Mouse (Mus musculus) skeletal muscle tissue, adult 2 months (tissue): ENCODE measurements around the gene Agap1.
A peak's percentile ranks its signal among the peaks of the same experiment; 100 is the strongest.

Experiments
- DNase-seq: peaks from one replicate; pipeline ENCODE4 v3.0.0-alpha.2; 2012; ENCODE audit warnings: low read depth, low spot score

The Agap1 gene

DNA sequence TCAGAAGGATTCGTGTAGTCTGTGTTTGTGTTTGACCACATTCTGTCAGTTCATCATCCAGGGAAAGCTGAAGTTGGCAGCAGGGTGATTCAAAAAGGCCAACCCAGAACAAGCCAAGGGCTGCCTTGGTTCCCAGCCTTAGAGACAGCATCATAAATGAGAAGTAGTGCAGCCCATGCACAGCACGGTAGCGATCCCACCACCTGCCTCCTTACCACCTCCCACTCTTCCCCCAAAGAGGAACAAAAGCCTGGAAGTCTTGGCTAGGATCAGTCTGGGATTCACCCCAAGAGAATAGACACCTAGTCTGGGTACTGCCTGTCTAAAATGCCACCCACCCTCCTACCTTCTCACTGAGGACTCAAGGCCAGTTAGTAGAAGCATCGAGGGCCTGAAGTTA, 390.9 kb downstream of the Agap1 start:
- no peak for DNase-seq

DNA sequence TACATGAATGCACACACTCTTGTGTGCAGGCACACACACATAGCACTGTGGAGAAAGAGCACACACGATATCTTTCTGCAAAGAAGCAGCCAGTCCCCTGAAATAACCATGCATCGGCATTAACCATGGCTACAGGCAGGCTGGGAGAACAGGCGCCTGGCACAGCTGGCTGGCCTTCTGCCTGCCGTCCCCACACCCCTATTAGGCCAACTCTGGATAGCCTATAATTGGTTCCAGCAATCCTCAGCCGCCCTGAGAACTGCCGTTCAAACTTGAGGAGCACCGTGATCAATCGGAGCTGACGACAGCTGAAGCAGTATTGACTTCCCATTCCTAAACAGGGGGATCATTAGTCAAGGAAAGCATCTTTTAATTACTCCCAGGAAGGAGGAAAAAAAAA, 391.5 kb downstream of the Agap1 start:
- DNase-seq = no peak

DNA sequence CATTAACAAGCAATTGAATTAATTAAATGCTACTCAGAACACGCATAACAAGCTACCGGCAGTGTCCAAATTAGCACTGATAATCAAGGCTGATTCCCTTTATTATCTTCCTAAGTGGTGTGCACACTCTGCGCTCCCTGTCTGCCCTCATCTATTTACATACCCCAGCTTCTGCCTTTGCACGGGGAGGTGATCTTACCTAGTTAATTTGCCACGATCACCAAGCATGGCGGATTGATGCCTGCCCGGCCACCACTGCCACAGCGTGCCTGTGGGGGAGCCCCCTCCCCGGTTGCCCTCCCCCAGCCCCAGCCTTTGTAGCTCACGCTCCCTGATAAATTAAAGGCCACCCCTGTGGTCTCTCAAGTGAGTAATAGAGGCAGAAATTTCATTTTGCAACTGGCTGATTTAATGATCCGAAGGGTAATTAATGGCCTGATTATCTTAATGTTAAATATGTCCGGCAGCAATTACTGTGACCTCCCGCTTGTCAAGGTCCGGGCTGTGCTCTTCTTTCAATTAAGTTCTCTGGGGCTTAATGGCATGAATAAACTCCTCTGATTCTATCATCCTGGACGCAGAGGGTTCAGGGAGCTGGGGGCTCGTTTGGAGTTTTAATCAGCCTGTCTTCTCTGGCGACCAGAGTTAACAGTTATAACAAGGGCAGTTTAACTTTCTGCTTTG, 393.9 kb downstream of the Agap1 start:
- no peak for DNase-seq

DNA sequence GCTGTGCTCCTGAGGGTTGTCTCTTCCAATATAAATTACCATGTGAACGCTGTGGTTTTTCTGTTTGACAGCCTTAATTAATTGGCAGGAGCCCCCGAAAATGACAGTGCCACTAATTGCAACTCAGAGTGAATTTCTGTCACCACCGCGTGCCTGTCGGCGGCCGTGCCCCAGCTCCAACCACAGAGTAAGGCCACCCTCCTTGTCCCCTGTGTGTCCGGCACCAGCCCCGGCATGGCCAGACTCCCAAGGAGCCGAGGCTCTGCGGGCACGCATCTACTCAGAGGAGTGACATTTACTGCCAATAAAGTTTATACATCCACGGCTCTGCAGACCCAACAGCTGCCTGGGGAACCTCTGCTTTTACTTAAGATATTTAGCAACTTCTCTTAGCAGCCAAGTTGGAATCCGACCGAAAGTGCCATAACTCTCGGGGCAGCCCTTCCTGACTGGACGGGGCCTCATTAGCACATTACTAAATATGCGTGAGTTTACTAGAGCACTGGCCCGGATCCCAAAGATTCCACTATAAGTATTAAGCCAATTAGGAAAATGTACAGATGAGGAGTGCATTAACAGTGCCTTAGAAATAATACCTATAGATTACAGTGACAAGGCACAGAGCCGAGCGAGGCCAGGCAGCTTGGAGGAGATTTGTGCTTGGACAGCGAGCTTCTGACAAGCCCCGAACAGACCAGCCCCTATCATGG, 394.7 kb downstream of the Agap1 start:
- DNase-seq = no peak

DNA sequence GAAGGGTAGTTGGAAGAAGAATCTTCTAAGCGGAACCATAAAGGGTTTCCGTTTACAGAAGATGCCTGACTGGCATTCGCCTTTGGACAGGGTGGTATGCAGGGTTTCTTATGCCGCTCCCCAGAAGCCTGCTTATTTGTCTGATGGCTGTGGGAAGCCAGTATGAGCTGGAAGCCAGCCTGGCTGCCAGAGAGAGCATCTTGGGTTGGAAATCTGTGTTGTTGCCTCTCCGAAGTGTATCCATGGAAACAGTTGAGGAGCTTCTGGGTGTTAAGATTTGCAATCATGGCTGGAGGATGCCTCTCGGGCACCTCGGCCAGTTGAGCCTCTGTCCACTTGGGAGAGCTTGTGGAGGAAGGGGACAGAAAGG, 395.2 kb downstream of the Agap1 start:
- DNase-seq = no peak

GRCm38 (mm10) chr1:89850681-89851414, 396.2 kb downstream of the Agap1 start:
- DNase-seq = no peak

GRCm38 (mm10) chr1:89859182-89859581, 404.6 kb downstream of the Agap1 start:
- DNase-seq = no peak

- peak; percentile 58 for DNase-seq
Observed at GRCm38 (mm10) chr1:89860017-89860730, 405.6 kb downstream of the Agap1 start.

GRCm38 (mm10) chr1:89865787-89866186, 411.2 kb downstream of the Agap1 start:
- no peak for DNase-seq

DNA sequence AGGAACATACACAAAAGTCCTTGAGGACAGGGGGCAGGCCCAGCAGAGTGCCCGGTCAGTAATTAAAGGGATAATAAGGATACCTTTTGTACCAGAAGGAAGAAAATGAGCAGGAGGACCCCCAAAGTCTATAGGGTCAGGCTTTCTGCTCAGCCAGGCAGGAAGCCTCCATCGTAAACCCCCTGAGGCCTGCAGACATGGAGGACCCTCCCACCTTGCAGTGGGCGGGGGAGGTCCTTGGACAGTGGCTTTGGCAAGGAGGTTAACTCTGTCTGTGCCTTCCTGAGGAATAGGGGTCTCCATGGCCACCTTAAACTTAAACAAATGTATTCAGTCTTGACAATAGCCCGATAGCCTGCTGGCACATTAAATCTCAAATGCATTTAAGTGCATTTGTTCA, 413.2 kb downstream of the Agap1 start:
- DNase-seq = no peak

DNA sequence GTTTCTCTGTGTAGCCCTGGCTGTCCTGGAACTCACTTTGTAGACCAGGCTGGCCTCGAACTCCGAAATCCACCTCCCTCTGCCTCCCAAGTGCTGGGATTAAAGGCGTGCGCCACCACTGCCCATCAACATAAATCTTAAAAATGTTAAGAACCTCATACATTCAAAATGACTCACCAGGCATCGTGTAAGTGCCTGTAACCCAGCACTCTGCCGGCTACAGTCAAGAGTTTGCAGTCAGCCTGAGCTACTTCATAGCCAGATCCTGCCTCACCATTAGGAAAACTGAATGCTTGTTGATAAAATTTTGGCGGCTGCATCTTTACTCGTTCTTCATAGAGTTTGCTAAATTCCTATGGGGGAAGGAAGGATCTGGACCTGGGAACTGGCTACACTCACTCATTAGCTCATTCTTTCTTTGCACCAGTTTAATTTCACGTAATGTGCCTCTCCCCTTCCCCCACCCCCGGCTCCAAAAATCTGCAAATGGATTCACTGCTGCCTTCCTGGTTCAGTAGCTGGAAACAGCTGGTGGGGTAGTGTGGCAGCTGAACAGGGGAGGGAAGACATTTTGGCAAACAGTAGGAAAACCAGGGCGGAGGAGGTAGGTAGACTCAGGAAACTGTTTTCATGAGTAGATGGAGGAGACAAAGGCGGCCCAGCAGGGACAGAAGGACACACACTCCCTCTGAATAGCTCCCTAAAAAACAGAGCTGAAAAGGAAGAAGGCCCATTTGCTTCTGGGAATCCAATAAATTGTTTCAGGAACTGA, 415.7 kb downstream of the Agap1 start:
- peak; percentile 18 for DNase-seq

DNA sequence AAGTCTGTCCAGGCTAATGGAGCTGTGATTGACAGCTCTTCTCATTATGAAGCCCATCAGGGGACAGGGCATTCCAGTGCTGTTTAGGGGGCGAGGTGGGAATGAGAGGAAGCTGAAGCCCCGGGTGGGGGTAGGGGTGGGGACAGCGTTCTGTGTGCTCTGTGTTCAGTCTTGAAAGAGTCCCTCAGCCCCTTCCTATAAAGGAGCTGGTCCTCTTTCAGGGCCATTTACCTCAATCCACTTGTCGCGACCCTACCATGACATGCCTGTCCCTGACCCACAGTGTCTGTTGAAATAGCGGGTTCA, 416.3 kb downstream of the Agap1 start:
- DNase-seq = no peak

GRCm38 (mm10) chr1:89876346-89877072, 421.9 kb downstream of the Agap1 start:
- DNase-seq = peak; percentile 26

DNA sequence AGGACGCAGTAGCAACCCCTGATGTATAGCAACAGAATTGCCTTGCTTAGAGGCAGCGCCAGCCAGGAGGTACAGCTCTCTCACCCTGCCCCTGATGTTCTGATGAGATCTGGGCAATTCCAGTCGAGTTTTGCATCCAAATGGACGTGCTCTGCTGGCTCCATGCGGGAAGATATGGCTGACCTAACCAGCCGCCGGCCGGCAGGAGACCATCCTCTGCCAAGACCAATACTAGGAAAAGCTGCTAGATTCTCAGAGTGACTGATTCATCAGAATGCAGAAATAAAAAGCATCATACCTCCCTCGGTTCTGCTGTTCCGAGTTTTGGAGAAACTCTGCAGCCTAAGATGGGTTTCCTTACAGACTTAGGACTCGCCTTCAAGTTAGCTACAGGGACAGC, 423.9 kb downstream of the Agap1 start:
- DNase-seq = no peak

DNA sequence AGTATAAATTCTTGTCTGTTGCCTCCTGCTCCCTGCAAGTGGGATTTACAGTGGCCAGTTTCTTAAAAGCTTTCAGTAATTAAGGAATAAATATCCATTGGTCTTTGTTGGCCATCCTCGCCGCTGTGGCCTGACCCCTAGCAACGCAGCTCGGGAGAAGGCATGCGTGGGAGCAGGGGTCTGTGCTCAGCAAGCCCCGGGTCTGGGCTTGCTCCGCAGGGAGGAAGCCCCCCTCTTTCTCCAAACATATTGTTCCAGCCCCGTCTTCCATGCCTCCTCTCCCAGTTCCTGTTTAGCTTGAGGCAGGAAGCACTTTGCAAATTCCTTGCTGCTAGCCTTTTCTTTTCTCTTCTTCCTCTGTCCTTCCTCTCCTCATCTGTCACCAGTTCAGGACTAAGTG, 425.6 kb downstream of the Agap1 start:
- no peak for DNase-seq

DNA sequence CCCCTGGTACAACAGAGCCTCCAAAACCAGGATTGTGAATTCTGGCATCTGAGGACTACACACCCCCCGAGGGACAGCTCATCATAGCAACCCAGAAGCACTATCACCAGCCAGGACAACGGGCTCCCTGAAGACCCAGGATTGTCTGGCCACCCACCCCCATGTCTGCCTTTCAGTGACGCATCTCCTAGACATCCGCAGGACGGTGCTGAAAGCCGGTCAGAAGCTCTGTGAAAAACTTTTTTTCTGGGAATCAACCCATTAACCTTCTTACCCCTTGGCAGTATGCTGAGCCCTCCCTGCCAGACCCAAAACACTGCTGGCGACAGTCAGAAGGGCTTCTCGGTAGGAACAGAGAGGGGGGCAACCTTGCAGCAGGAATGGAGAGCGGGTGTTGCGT, 426.2 kb downstream of the Agap1 start:
- no peak for DNase-seq

DNA sequence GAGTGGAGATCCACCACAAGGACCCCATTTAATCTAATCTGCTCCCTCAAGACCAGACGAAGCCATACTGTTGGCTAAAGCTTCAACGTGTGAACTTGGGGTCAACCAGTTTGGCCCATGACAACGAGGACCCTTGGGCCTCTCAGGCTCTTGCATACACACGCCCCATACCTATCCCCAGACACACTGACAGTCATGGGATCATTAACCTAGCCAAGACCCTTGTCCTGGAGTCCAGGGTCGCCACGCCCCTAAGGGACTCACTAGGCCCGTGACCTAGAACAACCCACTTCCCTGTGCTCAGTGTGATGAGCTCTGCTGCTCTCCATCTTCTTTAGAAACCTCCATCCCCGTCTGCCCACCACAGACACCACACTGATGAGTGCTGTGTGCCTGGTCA, 429.7 kb downstream of the Agap1 start:
- no peak for DNase-seq

DNA sequence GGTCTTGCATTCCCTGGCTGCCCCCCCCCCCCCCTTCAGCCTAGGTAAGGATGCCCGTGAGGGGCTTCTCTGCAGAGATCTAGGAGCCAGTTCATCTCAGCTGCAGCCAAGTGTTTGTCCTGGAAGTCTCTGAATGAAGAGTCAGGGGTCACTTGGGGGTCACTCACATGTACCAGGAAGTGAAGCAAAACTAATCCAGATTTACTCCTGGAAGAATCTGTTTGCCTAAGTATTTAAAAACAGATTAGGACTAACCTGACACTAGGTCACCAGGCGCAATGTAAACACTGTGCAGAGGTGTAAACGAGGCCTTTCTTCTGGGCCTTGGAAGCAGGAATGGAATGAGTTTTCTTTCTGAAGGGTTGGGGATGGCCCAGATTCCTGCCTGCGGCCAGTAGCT, 431.1 kb downstream of the Agap1 start:
- no peak for DNase-seq

GRCm38 (mm10) chr1:89891400-89891799, 436.8 kb downstream of the Agap1 start:
- no peak for DNase-seq

GRCm38 (mm10) chr1:89892281-89892680, 437.7 kb downstream of the Agap1 start:
- no peak for DNase-seq

DNA sequence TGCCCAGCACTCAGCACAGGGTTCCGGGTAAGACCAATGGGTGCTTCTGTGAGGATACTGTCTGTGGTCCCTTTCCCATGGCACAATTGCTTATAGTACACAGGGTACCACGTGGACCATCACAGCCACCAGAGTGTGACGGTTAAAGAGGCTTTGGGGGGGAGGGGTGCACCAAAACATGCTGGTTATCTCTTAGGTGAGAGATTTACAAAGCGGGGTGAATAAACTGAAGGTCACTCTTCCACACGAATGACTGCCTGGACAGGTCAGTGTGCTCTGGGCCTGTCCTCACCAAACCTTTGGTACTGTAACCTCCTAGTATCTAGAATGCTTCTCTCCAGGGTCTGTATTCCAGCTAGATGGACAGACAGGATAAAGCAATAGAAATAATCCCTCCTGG, 441.2 kb downstream of the Agap1 start:
- no peak for DNase-seq
